Mouse (Mus musculus): ENCODE measurements around the gene F2rl3. TPM values are rescaled to one million over a fixed set of nuclear protein-coding genes. Genes with fewer than 3 reads are reported as not detected.

The F2rl3 gene
- total and polyA plus RNA-seq, 3 experiments, result 0.77 to 2.2 (median 1.5) TPM

DNA sequence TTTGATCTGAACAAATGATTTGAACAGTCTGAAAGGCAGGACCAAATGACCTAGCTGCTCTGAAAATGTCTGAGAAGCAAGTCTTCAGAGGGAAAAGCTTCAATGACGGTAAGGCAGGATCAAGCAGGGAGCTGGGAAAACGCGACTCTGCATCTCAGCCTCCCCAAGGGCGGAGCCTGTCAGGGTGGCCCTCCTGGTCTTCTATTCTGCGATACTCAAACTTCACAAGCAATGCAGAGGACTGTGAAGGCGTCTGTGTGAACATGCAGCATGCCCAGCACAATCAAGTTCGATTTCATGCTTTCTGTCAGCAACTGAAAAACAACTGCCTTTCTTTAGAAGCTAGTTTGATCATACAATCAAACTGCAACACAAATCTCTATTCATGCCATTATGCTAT lies 5.1 kb downstream of the F2rl3 start:
- intact Hi-C loops (cut with DNase I), result no loop called here
- 38% methylated on average over 7 of the region's 7 CpGs for WGBS

DNA sequence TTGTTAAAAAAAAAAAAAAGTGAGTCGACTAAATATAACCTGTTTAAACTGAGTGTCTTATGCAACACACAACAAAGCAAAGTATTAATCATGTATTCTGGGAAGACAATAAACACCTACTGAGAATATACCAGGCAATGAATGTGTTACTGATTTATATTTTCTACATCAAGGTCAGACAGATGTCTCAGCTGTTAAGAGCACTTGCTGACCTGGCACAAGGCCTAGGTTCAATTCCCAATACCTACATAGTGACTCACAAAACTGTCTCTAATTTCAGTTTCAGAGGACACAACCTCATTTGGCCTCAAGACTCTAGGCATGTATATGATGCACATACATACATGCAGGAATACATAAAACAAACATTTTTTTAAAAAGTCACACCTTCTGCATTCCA lies 16.1 kb downstream of the F2rl3 start:
- H3K27me3 ChIP-seq (ENCODE audit: control insufficient read depth, insufficient read depth, low read length), result no peaks in the 10 kb centered on the region
- no peak for TF ChIP-seq POLR2A (IDR thresholded peaks at IDR 0.05; ENCODE audit: insufficient read depth, low read depth, low read length)
- TF ChIP-seq CTCF (IDR thresholded peaks at IDR 0.05), result no peak
- TF ChIP-seq EP300 (IDR thresholded peaks at IDR 0.05; ENCODE audit: insufficient read depth, low read depth, low read length), result no peak
- no peaks in the 10 kb centered on the region for H3K4me1 ChIP-seq (ENCODE audit: control insufficient read depth, insufficient read depth, low read length)
- DNase-seq, result no peak
- H3K79me2 ChIP-seq (replicated peaks; ENCODE audit: control insufficient read depth, insufficient read depth, low read length), result no peaks in the 10 kb centered on the region
- no peaks in the 10 kb centered on the region for H3K36me3 ChIP-seq (ENCODE audit: control insufficient read depth, insufficient read depth, low read length)
- no peak overlapping the region for H3K4me3 ChIP-seq
- H3K9ac ChIP-seq (ENCODE audit: low read depth, low read length), result no peak overlapping the region
- intact Hi-C loops (cut with DNase I), result no loop called here
- H3K27ac ChIP-seq, result no peak overlapping the region
- WGBS, result 90% methylated on average over 1 of the region's 1 CpGs

More for the DNA sequence above, 5.1 kb downstream of the F2rl3 start:
- no peak for DNase-seq
- Histone ChIP-seq H3K9ac (ENCODE audit: low read depth, low read length) (no peak overlapping the region), H3K4me1 (ENCODE audit: control insufficient read depth, insufficient read depth, low read length) (no peaks in the 10 kb centered on the region), H3K27ac (no peak overlapping the region), H3K27me3 (ENCODE audit: control insufficient read depth, insufficient read depth, low read length) (no peaks in the 10 kb centered on the region), H3K4me3 (no peak overlapping the region), H3K79me2 (replicated peaks; ENCODE audit: control insufficient read depth, insufficient read depth, low read length) (no peaks in the 10 kb centered on the region), H3K36me3 (ENCODE audit: control insufficient read depth, insufficient read depth, low read length) (no peaks in the 10 kb centered on the region)
- TF ChIP-seq EP300 (IDR thresholded peaks at IDR 0.05; ENCODE audit: insufficient read depth, low read depth, low read length) (no peak), CTCF (IDR thresholded peaks at IDR 0.05) (no peak), POLR2A (IDR thresholded peaks at IDR 0.05; ENCODE audit: insufficient read depth, low read depth, low read length) (no peak)

DNA sequence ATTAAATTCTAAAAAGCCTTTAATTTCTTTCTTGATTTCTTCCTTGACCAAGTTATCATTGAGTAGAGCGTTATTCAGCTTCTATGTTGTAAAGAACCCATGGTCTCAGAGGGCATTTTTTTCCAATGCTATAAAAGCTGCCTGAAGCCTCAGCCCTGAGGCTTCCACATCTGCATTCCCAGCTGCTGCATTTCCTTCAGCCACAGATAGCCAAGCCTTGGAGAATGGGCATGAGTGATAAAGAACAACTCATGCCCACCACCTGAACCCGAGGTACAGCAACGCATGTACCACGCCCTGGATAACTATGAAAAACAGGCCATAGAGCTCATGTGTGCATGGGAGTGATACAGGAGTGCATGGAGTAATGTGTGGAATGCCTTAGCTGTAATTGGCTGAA lies 19.0 kb downstream of the F2rl3 start:
- 89% methylated on average over 4 of the region's 4 CpGs for WGBS
- H3K9ac ChIP-seq (ENCODE audit: low read depth, low read length), result no peak overlapping the region
- H3K4me3 ChIP-seq, result no peak overlapping the region
- no peaks in the 10 kb centered on the region for H3K27me3 ChIP-seq (ENCODE audit: control insufficient read depth, insufficient read depth, low read length)
- no peaks in the 10 kb centered on the region for H3K79me2 ChIP-seq (replicated peaks; ENCODE audit: control insufficient read depth, insufficient read depth, low read length)
- intact Hi-C loops (cut with DNase I), result no loop called here
- no peak overlapping the region for H3K27ac ChIP-seq
- no peaks in the 10 kb centered on the region for H3K36me3 ChIP-seq (ENCODE audit: control insufficient read depth, insufficient read depth, low read length)
- no peak for DNase-seq
- TF ChIP-seq EP300 (IDR thresholded peaks at IDR 0.05; ENCODE audit: insufficient read depth, low read depth, low read length) (no peak), POLR2A (IDR thresholded peaks at IDR 0.05; ENCODE audit: insufficient read depth, low read depth, low read length) (no peak), CTCF (IDR thresholded peaks at IDR 0.05) (no peak)
- no peaks in the 10 kb centered on the region for H3K4me1 ChIP-seq (ENCODE audit: control insufficient read depth, insufficient read depth, low read length)

DNA sequence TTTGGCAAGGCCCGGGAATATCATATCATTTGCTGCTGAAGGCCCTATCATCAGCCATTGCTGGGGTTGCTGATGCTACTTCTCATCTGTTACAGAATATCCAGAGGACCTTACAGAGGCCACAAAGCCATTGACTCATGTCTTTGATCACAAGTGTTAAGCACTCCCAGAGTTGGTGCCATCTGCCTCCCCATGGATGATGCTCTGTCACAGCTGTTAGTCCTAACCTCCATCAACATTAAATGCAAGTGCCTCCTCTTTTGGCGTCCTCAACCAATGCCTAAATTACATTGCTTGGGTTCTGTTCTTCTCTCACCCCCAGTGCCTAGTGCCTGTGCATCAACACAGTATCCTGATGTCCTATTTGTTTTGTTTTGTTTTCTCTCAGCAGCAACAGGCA lies 39.9 kb downstream of the F2rl3 start:
- TF ChIP-seq POLR2A (IDR thresholded peaks at IDR 0.05; ENCODE audit: insufficient read depth, low read depth, low read length) (no peak), EP300 (IDR thresholded peaks at IDR 0.05; ENCODE audit: insufficient read depth, low read depth, low read length) (no peak), CTCF (IDR thresholded peaks at IDR 0.05) (no peak)
- Histone ChIP-seq H3K4me3 (no peak overlapping the region), H3K36me3 (ENCODE audit: control insufficient read depth, insufficient read depth, low read length) (no peaks in the 10 kb centered on the region), H3K27me3 (ENCODE audit: control insufficient read depth, insufficient read depth, low read length) (no peaks in the 10 kb centered on the region), H3K79me2 (replicated peaks; ENCODE audit: control insufficient read depth, insufficient read depth, low read length) (no peaks in the 10 kb centered on the region), H3K27ac (no peak overlapping the region), H3K4me1 (ENCODE audit: control insufficient read depth, insufficient read depth, low read length) (no peaks in the 10 kb centered on the region), H3K9ac (ENCODE audit: low read depth, low read length) (no peak overlapping the region)
- intact Hi-C loops (cut with DNase I), result no loop called here
- DNase-seq, result no peak
- 74% methylated on average over 2 of the region's 2 CpGs for WGBS

DNA sequence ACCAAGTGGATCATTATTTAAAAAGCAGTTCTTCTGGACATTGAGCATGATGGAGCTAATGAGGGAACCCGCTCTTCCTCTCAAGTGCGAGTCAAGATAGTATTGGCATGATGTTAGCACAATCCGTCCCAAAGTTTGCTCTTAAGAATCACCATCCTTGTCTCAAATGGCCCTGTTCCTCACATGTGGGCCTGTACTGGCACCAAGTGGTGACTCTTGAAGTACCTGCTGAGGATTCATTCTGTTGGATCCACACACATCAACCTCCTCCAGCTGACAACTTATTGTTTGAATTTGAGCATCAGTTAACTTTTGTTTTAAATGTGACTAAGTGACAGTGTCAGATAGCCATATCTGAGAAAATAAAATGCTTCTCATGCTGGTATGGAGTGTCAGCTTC lies 51.0 kb downstream of the F2rl3 start:
- no peak overlapping the region for H3K4me3 ChIP-seq
- no peaks in the 10 kb centered on the region for H3K27me3 ChIP-seq (ENCODE audit: control insufficient read depth, insufficient read depth, low read length)
- H3K4me1 ChIP-seq (ENCODE audit: control insufficient read depth, insufficient read depth, low read length), result no peaks in the 10 kb centered on the region
- H3K9ac ChIP-seq (ENCODE audit: low read depth, low read length), result no peak overlapping the region
- no peaks in the 10 kb centered on the region for H3K36me3 ChIP-seq (ENCODE audit: control insufficient read depth, insufficient read depth, low read length)
- no peak overlapping the region for H3K27ac ChIP-seq
- peak; percentile 53 for TF ChIP-seq CTCF (IDR thresholded peaks at IDR 0.05)
- no peak for TF ChIP-seq POLR2A (IDR thresholded peaks at IDR 0.05; ENCODE audit: insufficient read depth, low read depth, low read length)
- no peak for TF ChIP-seq EP300 (IDR thresholded peaks at IDR 0.05; ENCODE audit: insufficient read depth, low read depth, low read length)
- intact Hi-C loops (cut with DNase I), result no loop called here
- DNase-seq, result no peak
- H3K79me2 ChIP-seq (replicated peaks; ENCODE audit: control insufficient read depth, insufficient read depth, low read length), result no peaks in the 10 kb centered on the region
- WGBS, result 84% methylated on average over 3 of the region's 3 CpGs

Other genes starting within 250 kb of the F2rl3 start
- 1 to 10 TPM; 9.3 to 9.5 TPM for gene Med26, start 213.6 kb upstream of the F2rl3 start, total RNA-seq (2021)
- 6.9 and 7.0 TPM in 2 replicates for gene Med26, start 213.6 kb upstream of the F2rl3 start, polyA plus RNA-seq (2012; rRNA removed)
- gene Smim7, start 190.8 kb upstream of the F2rl3 start, total RNA-seq (2021), result 100 to 1,000 TPM; 114 to 142 TPM
- 53.7 and 80.1 TPM in 2 replicates for gene Smim7, start 190.8 kb upstream of the F2rl3 start, polyA plus RNA-seq (2012; rRNA removed)
- gene Tmem38a, start 189.8 kb upstream of the F2rl3 start, total RNA-seq (2021), result 100 to 1,000 TPM; 409 to 486 TPM
- gene Tmem38a, start 189.8 kb upstream of the F2rl3 start, polyA plus RNA-seq (2012; rRNA removed), result 611 and 917 TPM in 2 replicates
- under 1 TPM; 0.25 to 0.29 TPM for gene Nwd1, start 115.2 kb upstream of the F2rl3 start, total RNA-seq (2021)
- gene Nwd1, start 115.2 kb upstream of the F2rl3 start, polyA plus RNA-seq (2012; rRNA removed), result 0.18 and 0.27 TPM in 2 replicates
- 10 to 100 TPM; 75.2 to 79.4 TPM for gene Sin3b, start 38.6 kb upstream of the F2rl3 start, total RNA-seq (2021)
- 91.6 and 97.5 TPM in 2 replicates for gene Sin3b, start 38.6 kb upstream of the F2rl3 start, polyA plus RNA-seq (2012; rRNA removed)

All from heart, adult 2 months (tissue).